Mouse (Mus musculus) hindlimb bud, embryonic 11.5 days (tissue): ENCODE measurements around the gene Ahctf1.
"Not testable (repeated sequence)": the region's sequence is repeated elsewhere in the genome, so short reads cannot be mapped to it uniquely, and the experiment has no call there.

Source experiments
- DNase-seq: peaks from one replicate; pipeline ENCODE4 v3.0.0-alpha.2; 2012; ENCODE audit warnings: low read depth, low spot score; ENCODE audit errors: extremely low spot score

Gene Ahctf1

DNA sequence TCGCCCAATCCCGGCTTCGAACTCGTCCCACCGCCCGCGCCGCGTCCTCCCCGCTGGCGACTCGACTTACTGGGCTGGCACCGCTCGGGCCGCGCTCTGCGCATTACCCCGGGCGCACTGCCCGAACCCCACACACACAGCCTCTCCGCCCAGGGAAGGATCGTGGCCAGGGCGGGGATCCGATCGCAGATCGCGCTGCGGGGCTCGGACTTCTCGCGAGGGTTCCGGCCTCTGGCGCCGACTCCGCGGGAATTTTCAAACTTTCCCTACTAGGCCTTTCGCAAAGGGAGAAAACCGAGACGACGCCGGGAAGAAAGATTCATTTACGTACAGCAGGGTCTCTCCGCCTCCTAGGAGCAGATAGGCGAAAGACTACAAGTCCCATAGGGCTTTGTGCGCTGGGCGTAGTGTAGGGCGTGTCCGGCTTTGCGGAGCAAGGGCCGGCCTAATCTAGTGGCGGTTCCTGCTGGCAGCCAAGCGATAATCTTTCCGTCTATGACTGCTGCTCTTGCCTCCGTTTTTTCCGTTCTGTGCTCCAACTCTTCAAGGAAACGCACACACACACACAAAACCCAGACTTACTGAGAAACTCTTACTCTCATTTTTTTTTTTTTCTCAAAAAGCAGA is at the start of gene Ahctf1:
TSS of gene Ahctf1 (minus strand) at position 168 of the 627 bp plus-strand sequence.
- DNase-seq: peak; percentile 97

- DNase-seq: peak; percentile 49
These were observed 44.4 kb upstream of the Ahctf1 start for GRCm38 (mm10) chr1:179847759-179848389.

- DNase-seq: no peak
These were observed 43.7 kb upstream of the Ahctf1 start for GRCm38 (mm10) chr1:179847173-179847572.

DNA sequence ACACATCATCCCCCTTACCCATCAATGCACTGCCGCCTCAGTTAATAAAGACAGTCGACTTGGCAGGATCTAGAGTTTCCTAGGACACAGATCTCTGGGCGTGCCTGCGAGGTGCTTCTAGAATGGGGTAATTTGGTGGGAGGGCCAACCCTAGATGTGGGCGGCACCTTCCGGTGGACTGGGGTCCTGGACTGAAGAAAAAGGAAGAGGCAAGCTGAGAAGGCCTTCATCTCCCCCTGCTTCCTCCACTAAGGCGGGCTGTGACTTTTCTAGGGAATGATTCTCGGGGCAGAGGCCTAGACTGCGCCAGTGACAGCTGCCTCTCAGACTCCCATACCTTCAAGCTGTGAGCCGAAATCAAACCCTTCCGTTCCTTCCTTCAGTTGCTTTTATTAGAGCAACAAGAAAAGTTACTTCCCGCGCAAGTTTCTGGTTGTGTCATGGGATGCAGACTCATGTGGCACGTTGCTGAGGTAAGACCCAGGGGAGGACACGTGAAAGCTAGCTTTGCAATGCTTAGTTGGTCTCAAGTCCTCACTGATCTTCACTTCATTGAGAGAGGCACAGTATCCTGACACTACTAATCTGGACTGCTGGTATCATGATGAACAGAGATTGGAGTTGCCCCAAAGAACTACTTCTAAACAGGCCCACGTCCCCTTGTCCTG is 42.5 kb upstream of the Ahctf1 start:
- no peak for DNase-seq

- DNase-seq: no peak
These were observed 41.4 kb upstream of the Ahctf1 start for GRCm38 (mm10) chr1:179844894-179845293.

DNA sequence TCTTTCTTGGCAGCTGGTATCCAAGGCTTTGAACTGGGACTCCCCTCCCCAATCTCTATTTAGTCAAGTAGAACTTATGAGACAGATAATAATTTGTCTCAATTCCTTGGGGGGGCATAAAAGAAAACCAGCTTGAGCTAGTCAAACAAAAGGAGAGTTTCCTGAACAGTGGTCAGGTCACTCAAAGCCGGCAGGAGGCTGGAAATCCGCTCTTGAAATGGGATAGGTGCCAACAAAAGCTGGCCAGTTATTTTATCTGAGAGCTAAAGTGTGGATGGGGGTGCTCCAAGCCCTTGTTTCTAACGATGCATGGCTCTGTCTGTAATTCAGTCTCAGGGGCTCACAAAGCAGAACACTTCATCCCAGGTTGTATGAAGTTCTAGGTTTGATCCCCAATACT is 40.5 kb upstream of the Ahctf1 start:
- DNase-seq: no peak

DNA sequence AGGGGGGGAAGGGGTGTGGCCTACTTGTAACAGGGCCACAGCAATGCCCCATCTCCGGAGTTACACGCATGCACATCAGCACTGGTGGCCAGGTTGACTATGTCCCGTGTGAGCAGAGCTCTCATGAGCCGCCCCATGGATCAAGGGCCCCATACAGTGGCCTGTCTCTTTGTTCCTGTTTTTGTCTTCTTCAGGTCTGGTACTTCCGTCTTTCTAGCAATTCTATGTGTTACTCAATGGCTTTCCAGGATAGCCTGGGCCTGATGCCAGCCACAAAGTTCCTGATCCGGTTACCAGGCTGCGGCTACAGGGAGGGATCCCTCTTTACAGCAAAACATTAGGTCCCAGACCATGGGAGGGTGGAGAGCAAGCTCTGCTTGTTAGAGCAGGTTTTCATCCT is 39.1 kb upstream of the Ahctf1 start:
- DNase-seq: no peak

DNA sequence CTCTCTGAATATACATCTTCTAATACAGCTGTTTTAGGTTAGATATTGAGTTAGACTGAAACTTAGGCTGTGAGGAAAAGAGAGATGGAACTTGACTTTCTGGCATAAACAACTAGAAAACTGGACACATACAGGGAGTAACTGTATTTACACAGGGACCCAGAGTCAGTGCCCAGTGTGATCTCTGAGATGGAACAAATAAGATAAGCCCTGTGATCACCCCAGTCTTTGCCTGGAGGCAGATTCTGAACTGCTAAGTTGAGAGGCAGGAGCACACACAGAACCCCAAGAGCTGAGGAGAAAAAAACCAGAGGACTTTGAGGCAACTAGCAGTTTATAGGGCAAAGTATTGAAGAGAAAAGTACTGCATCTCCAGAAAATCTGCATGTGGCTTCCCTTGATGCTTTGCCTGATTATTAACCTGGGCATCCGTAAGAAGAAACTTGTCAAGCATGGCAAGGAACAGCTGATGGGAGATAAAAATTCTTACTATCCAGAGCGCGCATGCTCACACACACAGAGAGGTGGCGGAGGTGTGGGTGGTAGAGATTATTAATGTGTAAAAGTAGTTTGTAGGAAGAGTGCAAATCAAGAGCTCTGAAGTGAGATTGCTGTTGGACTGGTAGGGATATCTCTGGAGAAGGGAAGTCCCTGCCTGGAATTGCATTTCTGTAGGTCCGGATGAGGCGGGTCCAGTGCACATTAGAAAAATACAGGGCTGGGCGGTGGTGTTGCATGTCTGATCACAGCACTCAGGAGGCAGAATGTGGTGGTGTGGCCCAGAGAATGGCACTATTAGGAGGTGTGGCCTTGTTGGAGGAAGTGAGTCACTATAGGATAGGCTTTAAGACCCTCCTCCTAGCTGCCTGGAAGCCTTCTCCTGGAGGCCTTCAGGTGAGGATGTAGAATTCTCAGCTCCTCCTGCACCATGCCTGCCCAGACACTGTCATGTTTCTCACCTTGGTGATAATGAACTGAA is 33.2 kb upstream of the Ahctf1 start:
- DNase-seq: no peak

- no peak for DNase-seq
These were observed 32.4 kb upstream of the Ahctf1 start for GRCm38 (mm10) chr1:179835753-179836425.

DNA sequence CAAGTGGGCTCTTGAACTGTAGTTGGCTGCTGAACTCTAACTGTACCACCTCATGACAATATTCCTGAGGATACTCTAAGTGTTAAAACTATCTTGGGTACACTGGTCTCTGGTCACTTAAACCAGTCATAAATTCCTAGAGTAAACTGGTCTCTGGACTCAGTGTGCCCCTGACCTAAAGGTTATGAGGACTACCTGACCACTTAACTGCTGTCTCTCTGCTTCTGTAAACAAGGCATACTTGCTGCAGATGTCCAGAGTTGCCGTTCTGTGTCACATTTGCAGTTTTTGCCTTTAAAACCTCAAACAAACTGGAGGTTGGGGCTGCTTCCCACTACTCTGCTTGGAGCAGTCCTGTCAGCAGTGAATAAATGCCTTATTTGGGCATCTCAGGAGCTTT is 30.1 kb upstream of the Ahctf1 start:
- no peak for DNase-seq

GRCm38 (mm10) chr1:179832710-179833240 is 29.3 kb upstream of the Ahctf1 start:
- DNase-seq: no peak

GRCm38 (mm10) chr1:179828900-179829299 is 25.4 kb upstream of the Ahctf1 start:
- no peak for DNase-seq

- no peak for DNase-seq
These were observed 24.6 kb upstream of the Ahctf1 start for GRCm38 (mm10) chr1:179828051-179828450.

- no peak for DNase-seq
These were observed 21.1 kb upstream of the Ahctf1 start for GRCm38 (mm10) chr1:179824549-179824948.

GRCm38 (mm10) chr1:179818490-179819278 is 15.2 kb upstream of the Ahctf1 start:
- DNase-seq: not testable (repeated sequence)

GRCm38 (mm10) chr1:179814616-179815015 is 11.1 kb upstream of the Ahctf1 start:
- no peak for DNase-seq

GRCm38 (mm10) chr1:179813385-179813784 is 9.9 kb upstream of the Ahctf1 start:
- DNase-seq: no peak

DNA sequence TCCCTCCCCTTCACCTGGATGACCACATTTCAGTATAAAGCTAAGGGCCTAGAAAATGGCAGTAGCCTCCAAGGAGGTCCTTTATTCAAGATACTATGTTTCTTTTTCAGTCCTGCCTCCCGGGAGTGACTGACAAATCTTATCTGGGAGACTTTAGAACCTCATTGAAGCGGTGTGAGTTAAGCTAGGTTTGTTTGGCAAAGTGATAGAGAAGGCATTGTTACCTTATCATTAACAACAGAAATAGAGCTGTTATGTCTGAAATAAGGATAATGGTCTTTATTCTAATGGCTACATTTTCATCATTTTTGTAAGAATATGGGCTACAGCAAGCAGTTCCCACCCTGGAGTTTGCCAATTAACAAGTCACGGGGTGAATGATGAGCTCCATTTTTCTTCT is 4.8 kb upstream of the Ahctf1 start:
- no peak for DNase-seq

DNA sequence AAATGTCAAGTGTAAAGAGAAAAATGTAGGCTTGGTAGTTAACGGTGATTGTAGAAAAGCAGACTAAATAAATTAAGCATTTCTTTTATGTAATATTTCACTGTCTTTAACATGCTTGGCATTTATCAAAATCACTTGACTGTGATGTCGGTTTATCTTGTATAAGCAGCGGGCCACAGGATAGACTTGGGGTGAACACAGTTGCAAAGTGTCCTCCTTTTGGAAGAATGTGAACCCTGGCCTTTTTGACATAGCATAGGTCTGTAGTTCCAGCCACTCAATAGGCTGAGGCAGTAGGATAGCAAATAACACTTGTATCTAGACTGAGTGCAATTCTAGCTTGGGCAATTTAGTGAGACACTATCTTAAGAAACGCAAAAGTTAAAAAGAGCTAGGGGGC is 4.0 kb upstream of the Ahctf1 start:
- DNase-seq: no peak

- no peak for DNase-seq
These were observed 2.3 kb upstream of the Ahctf1 start for GRCm38 (mm10) chr1:179805751-179806150.
